Mouse (Mus musculus): ENCODE measurements at regions not wholly inside any gene's neighbourhood (a gene's known extent, or its start where the extent isn't known, plus 50 kb on each side); places are given as distances from the start of the nearest gene placed in this dataset.

DNA sequence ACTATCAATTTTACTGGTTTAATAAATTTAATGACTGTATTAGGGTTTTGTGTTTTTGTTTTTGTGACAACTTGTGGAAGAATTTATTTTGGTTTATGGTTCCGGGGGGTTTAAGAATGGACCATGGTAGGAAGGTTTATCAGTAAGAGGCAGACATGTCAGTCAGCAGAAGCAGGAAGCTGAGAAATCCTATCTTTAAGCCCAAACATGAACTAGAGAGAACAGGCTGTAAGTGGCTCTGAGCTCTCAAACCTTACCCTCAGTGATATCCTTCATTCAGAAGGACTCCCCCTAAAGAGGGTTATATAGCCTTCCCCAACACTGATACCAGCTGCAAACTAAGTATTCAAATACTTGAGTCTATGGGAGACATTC lies 170.8 kb downstream of the Btg1 start:
- DNase-seq: no peak

DNA sequence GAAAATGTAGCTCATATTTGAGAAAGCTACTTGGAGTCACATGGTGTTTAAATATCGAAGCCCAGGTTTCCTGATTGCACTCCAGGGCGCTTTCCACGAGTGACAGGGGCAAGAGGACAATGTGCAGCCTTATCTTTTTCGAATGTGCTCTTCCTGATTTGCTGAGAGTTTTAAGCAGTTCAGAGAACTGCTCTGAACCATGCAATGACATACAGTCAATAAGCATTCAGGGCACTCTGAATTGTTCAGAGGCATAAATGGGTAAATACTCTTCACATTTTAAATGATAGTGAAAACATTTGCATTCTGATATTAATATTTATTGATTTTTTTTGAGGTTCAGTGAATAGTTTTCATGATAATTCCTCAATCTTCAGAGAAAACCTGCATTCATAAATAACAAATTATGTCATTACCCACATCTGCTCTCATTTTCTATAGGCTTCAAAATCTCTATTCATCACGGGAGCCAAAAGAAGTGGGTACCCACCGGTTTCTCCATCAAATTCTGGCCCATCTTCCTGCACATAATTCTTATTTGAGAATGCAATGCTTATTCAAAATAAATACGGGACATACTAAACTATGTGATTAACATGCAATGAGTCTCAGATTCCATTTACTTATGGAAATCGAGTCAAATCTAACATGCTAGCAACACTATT lies 171.7 kb downstream of the Btg1 start:
- DNase-seq: no peak

DNA sequence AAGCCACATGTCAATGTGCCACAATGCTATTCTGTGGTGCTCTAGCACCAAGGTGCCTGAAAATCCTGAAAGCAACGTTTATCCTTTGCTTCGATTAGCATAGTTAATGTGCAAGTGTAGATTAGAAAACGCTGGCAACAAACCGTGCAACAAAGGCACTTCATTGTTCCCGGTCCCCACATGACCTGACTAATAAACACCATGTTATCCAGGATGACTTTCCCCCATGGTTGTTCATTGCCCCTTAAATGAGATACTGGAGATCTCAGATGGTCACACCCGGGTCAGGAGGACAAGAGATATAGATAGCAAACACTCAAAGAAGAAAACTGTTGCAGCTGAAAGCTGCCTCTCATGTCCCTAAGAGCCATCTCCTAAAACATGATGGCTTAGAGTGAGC lies 180.3 kb downstream of the Btg1 start:
- DNase-seq: no peak

DNA sequence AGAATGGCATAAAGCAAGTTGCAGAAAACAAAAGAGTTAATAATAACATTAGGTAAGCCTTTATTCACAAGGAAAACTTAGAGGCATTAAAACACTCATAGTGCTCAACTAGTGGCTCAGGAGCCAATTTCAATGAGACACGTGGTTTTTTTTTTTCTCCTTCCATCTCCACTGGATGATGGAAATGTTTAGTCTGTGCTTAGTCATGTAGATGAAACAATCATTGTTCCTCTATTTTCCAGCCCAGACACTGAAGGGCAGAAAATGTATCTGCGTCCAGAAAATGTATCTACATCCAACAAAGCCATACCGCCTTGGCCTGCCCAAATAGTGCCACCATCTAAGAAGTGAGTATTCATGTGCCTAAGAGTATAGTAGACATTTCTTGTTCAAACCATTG lies 184.0 kb downstream of the Btg1 start:
- no peak for DNase-seq

DNA sequence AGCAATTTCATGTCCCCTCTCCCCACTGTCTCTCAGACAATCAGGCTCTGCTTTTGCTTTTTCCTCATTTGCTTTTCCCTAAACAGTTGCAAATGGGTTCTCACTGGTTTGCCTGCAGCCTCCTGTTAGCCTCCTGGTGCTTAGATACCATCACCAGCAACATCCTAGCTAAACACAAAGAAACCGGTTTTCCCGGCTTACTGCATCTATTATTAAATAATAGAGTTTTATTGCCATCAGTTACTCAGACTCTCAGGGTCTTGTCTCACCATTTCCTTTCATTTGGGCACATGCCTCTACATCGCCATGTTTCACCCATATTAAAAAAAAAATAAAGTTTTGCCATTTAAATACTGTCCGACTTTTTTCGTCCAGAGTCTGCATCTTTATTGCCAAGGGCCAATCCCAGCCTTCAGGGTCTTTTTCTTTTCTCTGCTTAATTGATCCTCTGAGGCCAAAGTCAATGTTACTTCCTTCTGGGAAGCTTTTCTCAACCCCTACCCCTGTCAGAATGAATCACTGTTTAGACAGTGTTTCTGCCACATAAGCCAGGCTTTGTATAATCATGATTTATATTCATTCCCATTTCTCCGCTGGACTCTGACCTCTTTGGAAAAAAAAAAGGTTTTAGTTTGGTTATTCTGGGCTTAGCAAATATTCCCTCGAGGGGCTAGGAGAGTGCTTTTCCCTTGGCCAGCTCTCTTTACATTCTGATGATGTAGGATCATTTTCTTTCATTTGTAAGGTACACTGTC lies 187.4 kb downstream of the Btg1 start:
- DNase-seq: no peak

DNA sequence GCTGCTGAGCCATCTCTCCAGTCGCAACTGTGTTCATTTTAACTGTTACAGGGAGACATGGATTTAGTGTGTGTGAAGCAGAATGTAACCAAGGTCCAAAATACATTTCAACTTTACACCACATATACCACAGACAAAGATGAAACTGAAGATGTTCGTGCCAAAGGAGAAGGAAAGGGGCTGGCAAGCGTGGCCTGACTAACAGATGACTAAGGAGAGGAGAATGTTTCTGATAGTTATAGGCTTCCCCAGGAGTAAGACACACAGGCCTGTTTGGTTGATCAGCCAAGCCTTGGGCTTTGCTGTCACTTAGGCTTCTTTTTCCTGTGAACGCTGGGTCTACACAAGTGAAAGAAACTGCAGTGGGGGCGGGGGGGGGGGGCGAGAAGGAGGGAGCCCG lies 189.8 kb downstream of the Btg1 start:
- DNase-seq: no peak

DNA sequence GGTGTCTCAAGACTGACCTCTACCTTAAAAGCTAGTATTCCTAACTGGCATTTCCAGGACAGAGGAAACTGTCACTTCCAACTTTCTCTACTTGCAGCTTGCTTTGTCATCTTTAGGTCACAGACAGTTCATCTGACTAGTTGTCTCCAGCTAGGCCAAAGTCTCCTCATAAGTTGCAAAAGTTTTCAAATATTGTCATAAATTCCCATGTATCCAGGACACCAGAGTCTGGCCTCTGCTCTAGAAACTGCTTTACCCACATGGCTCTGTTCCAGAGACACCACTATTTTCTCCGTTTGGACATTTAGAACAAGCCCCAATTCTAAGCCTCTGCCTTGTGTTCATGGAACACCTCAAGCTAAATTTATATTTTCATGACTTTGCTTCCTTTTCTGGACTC lies 205.0 kb downstream of the Btg1 start:
- no peak for DNase-seq

DNA sequence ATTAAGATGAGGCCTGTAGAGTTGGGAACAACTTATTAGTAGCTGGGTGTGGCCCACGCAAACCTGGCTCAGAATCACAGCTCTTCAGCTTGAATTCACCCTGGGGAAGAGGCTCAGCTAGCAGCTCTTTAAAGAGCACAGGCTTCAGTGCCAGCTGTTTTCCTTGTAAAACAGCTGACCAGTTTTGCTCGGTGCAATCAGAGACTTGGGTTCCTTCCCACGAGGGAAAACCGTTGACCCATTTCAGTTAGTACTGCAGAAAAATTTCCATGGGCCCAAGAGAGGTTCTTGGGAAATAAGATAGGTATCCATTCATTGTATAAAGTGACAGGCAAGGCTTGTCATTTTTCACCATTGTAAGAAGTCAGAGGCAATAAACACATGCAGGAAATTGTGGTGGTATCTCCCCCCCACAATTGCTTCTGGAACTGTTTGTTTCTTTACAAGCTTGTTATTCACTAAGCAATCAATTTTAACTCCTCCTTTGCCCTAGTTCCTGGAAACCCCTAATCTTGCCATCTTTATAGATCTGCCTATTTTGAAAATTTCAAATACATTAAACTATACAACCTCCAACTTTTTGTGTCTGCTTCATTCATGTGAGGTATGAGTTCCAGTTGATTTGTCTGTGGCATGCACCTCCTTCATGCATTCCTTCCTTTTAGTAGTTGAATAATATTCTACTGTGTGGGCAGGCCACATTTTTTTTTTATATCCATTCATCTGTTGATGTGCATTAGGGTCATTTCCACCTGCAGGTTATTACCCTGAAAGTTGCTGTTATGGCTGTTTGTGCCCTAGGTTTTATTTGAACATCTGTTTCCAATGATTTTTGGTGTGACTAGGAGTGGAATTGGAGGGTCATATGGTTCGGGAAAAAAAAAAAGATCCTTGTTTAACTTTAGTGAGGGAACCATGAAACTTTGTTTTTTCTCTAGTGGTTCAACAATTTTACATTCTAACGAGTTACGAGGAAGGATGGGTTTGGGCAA lies 205.8 kb downstream of the Btg1 start:
- DNase-seq: no peak

DNA sequence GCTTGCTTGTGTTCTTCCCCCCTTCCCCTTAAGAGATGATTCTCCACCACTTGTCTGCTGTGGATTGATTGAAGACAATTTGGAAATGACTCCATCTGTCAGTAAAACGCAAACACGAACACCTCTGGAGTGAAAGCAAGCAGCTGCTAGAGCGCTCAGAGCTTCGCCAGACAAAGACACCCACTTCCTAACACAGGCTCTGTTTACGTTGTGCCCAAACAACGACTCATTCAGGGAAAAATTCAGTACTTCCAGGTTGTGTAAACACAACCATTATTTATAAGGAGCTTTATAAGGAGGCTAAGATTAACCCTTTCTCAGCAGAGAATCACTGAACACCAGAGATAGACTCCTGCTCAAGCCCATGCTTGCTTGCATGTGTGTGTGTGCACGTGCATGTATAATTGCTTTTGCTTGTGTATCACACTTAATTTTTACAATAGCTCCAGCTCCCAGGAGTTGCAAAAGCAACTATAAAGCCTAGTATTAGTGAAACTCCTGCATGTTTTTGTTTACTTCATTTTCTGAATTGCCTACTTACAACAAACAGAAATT lies 209.5 kb downstream of the Btg1 start:
- DNase-seq: no peak

DNA sequence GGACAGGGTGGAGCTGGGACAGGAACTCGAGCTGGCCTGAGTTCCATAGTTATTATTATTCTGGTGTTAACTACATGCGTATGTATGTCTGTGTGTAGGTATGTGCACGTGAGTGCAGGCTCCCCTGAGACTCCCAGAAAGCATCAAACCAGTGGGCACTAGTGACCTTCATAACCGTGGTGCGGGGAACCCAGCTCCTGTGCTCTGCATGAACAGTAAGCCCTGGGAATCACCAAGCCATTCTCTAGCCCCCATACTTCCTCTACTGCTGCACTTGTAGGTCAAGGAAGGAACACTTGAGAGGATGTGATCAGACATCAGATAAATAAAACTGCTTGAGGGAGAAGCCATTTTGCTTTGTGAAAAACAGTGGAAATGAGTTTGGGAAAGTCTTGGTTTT lies 211.2 kb downstream of the Btg1 start:
- DNase-seq: peak in 1 of 2 experiments; percentile 22

DNA sequence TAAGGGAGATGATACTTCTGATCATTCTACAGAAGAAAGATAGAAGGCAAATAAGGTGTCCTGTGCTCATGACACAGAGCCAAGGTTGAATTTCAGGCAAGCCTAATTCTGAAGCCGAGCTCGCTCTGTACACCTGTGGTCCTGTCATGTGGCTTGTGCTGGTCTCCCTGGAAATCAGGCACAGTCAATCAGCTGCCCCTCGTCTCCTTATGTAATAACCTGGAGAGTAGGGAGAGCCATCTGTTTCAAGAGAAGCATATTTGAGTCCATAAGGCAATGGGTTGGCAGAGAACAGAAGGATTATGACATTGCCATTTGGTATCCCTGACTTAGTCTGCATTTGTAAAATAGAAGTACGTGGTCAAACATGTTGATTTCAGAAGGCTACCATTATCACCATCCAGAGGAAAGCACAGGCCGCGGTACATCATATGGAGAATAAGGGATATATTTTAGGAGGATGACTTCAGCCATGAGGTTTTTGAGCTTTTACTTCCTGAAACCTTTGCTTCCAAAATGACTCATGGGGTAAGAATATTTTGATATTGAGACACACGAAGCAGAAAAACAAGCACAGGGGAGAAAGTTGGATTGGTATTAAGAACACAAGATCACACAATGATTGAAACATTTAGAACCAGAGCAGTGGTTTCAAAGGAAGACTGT lies 211.9 kb downstream of the Btg1 start:
- peak; percentile 76 to 83 for DNase-seq

DNA sequence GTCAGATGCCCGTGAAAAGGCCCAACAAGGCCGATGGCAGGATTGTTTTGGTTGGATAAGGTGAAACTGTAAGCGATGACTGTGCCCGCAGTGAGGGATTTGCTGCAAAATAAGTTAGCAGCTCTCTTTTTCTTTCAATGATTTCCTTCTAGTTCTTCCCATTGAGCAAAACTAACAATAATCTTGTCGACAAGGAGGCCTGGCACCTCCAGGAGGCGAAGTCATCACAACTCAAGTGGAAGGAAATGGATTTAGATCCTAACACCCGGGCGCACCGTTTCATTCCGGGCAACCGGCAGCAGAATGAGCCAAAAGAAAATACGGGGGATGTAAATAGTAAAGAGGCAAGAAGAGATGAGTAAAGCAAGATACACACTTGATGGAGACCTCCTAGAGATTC lies 214.3 kb downstream of the Btg1 start:
- peak; percentile 55 to 62 for DNase-seq

DNA sequence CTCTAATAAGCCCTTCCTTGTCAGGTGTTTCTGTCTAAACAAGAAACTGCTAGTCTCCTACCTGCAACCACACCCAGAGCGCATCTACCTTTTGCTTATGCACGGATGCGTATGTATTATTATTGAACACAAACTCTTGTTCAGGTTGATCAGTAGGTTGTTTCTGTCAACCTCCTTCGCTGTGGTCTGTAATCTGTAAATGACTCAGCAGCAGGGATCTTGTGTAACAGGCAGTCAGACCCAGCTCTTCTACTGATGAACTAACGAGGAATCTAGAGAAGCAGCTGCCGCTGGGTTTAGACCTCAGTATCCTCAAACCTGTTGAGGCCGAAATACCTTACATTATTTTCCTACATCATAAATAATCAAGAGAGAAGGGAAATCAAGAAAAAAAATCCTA lies 220.4 kb downstream of the Btg1 start:
- no peak for DNase-seq

DNA sequence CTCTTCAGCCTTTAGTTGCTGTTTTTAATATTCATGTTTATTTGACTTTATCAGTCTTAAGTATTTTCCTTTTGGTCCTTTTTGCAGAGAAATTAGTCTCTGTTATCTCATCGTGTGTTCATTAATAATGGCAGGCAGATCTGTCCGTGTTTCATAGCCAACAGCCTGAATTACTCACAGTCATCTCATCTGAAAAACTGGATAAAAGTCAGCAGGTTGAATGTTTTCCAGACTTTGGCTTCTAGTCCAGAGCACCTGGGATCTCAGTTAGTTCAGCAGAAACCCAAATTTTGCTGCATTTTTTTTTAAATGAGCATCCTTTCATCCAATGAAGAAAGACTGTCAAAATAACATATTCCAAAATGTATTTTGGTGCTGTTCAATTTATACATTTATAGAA lies 224.3 kb downstream of the Btg1 start:
- DNase-seq: peak; percentile 53 to 76

DNA sequence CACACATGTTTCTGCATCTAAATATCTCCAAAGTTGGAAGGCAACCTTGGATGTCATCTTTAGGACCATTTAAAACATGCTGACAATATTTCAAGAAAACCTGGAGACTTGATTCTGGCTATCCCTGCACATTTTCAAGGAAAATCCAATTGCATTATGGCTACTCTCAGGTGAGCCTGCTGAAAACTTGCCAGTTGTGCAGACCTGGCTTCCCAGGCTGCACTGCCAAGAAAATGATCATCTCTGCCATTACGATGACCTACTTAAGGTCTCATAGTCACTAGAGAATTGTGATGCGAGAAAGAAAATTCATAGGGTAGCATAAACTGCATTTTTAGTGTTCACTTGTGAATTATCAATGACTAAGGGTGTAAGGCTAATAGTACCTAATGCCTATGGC lies 225.2 kb downstream of the Btg1 start:
- DNase-seq: peak; percentile 71 to 76

DNA sequence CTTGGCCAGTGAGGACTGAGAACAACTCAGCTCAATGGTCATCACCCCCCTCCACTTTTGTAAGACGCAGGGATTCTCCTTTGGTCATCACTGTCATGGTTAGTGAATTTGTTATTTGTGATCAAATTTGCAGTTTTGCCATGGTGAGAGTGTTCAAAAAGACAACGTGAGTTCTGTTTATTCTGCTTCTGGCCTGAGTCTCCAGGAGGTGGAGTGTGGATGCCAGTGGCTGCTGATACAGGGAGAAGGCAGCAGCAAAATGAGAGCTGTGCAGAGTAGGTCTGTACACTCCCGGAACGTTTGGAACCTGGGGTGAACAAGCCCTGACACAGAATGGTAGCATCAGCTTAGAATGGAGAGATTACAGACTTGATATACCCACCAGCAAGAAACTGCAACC lies 229.1 kb downstream of the Btg1 start:
- peak; percentile 39 to 45 for DNase-seq

DNA sequence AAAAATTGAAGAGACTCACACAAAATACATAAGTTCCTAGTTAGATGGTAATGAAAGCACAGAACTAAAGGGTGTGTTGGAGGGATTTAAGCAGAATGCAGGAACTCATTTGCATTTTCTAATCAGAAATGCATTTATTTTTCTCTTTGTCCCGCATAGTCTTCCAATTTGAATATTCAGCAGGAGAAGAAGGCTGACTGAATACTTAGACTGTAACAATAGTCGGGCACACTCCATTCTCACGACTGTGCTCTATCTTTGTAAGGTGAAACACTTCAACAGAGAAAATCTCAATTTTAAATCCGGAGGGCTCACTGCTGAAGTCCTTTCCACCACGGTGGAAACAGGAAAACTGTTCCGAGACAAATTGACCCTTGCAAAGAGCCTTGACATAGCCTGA lies 230.2 kb downstream of the Btg1 start:
- no peak for DNase-seq

DNA sequence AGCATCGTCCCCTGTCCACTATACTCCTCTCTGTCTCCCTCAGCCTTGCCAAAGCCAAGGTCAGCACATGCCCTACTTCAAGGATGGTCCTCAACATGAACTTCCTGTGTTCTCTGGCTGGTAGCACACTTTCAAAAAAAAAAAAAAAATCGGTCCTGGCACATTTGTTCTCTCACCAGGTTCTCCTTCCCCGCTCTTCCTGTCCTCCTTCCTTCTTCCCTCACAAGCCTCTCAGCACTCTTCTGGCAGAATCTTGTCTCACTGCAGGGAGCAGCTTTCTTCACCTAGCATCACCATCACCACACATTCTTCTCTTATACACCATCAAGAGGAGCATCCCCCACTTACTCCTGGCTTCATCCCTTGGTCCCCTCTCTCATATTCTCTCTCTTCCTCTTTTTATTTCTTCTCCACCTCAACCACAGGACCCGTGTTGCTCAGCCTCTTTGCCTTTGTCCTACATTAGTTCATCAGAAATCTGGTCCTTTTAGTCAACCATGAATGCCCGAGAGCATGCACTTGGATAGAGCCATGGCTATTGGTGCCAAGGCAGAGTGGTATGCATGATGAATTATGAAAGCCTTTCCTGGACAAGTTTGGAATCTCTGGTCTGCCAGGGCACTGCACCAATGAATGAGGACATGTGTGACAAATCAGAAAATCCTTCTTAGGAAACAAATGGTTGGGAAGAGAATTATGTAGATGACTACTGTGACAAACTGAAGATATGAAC lies 230.8 kb downstream of the Btg1 start:
- peak; percentile 89 to 93 for DNase-seq

DNA sequence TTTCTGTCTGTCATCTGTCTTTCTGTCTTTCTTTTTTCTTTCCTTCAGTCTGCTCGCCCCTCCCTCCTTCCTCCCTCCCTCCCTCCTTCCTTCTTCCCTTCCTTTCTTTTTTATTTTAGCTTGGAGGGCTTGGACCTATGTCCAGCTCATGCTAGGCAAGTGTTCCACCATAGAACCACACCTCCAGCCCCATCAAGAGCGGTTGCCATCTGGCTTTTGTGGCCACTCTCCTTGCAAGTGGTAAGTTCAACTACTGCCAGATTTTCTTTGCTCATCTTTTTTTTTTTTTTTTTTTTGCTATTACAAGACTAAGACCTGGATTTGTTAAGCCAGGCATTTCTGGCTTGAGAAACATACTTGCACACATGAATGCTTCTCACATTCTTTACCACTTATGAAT lies 231.7 kb downstream of the Btg1 start:
- peak; percentile 66 to 76 for DNase-seq

DNA sequence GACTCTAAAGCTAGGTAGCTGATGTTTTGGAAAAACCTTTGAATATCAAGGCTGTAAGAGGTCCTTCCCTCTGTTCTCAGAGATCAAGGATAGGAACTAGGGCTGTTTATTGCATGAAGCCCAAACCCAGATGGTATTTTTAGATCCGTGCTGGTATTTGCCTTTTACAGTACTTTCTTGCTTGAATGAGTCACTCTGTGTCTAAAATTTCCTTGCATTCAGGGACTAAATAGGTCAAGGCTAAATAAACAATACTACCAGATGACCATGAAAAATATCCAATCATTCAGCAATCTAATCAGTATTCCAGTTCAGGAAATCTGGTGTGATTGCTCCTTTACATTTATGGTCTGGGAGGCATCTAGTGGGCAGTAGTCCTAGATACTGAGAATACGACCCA lies 243.6 kb downstream of the Btg1 start:
- DNase-seq: no peak

DNA sequence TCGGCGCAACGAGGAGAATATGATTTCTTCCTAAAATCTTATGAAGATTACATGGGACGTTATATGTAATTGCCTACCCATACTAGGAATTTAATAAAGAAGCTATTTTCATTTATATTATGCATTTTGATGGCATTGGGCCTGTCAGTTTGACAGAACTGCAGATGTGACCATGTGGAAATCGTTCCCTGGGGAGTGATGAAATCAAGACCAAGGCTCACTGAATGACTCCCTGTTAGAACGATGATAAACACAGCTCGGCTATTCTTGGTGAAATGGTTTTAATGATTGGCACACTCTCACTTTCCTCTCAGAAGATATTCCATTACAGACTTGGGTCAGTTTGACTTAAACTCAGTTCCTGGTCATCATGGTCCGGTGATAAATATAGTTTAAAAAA lies 246.4 kb downstream of the Btg1 start:
- no peak for DNase-seq

DNA sequence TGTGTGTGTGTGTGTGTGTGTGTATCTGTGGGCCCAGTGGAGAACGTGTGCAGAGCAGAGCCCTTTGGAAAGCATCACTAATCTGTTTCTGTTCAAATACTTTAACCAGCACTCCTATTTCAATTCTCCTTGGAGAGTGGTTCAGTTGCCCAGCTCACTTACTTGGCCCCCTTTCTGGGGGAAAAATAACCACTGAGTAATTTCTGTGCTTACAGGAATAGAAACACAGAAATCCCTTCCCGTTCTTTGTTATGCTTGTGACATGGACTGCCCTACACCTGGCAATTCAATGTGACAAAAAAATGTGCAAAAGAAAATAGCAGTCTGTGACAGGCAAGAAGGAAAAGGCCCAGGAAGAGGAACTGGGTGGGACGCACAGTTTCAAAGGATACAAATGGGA lies 249.7 kb downstream of the Btg1 start:
- no peak for DNase-seq

All from cerebellum, postnatal 10 days (tissue).